Mouse (Mus musculus) hindbrain, embryonic 11.5 days (tissue): Measurements from ENCODE around the gene Ccdc124. TPM values are rescaled to one million over a fixed set of nuclear protein-coding genes. Genes with fewer than 3 reads are reported as not detected.

Experiments used
- ATAC-seq: fragments of 200-750 bp; cut with Nextera tagmentation; 2 replicates; pipeline ENCODE4 v1.8.0; 2017; ENCODE audit warnings: mild to moderate bottlenecking, moderate TSS enrichment, moderate library complexity; ENCODE audit not compliant: low FRiP score
- DNase-seq: peaks from one replicate; pipeline ENCODE4 v3.0.0-alpha.2; 2015; ENCODE audit warnings: low spot score
- H3K27ac ChIP-seq: fragments of 300-500 bp; sonication (generic); 2 replicates; pipeline ENCODE4 v1.5.1; 2014; ENCODE audit warnings: mild to moderate bottlenecking, low read depth, low read length
- H3K27me3 ChIP-seq: fragments of 300-500 bp; sonication (generic); 2 replicates; pipeline ENCODE4 v1.6.1; 2014; ENCODE audit warnings: mild to moderate bottlenecking, low read length, moderate library complexity, mixed read lengths; ENCODE audit not compliant: control insufficient read depth, insufficient read depth
- H3K36me3 ChIP-seq: fragments of 300-500 bp; sonication (generic); 2 replicates; pipeline ENCODE4 v1.6.1; 2014; ENCODE audit warnings: mild to moderate bottlenecking, low read length, moderate library complexity, mixed read lengths; ENCODE audit not compliant: control insufficient read depth, insufficient read depth
- H3K4me1 ChIP-seq: fragments of 300-500 bp; sonication (generic); replicated peaks from 2 replicates; pipeline ENCODE4 v1.6.1; 2014; ENCODE audit warnings: low read length, mixed read lengths; ENCODE audit not compliant: control insufficient read depth, insufficient read depth
- H3K4me2 ChIP-seq: fragments of 300-500 bp; sonication (generic); replicated peaks from 2 replicates; pipeline ENCODE4 v1.6.1; 2014; ENCODE audit warnings: mild to moderate bottlenecking, low read depth, low read length
- H3K4me3 ChIP-seq: fragments of 300-500 bp; sonication (generic); 2 replicates; pipeline ENCODE4 v1.5.1; 2014; ENCODE audit warnings: low read depth, low read length
- H3K9ac ChIP-seq: fragments of 300-500 bp; sonication (generic); 2 replicates; pipeline ENCODE4 v1.6.1; 2014; ENCODE audit warnings: low read depth, low read length
- H3K9me3 ChIP-seq: fragments of 300-500 bp; sonication (generic); 2 replicates; pipeline ENCODE4 v1.6.1; 2016; ENCODE audit warnings: low read length; ENCODE audit not compliant: control insufficient read depth
- WGBS: fragments of 180-500 bp; shearing (Covaris S2); extraction: QIAGEN DNeasy Blood & Tissue Kit; methylation state at CpG from one replicate; pipeline ENCODE4 v1.1.7; 2014; 5-methylcytosine and 5-hydroxymethylcytosine counted together
- polyA plus RNA-seq: library from polyadenylated mRNA; unstranded; fragments of >200 nt; fragmentation: Nextera tagmentation; extraction: Ambion mirVana; gene quantifications from 2 replicates; pipeline ENCODE4 v1.2.1, GENCODE M21; 2014

The Ccdc124 gene
- polyA plus RNA-seq, 1 experiment from 2014 or later, result 173 TPM

GRCm38 (mm10) chr8:70905463-70905830 is 31.7 kb upstream of the Ccdc124 start:
- H3K27me3 ChIP-seq, result no peaks in the 10 kb centered on the region
- peak overlapping the region; percentile 72 for H3K9ac ChIP-seq
- DNase-seq (no peak), ATAC-seq (peak; percentile 68)
- peak overlapping the region; percentile 92 for H3K4me2 ChIP-seq
- H3K27ac ChIP-seq, result 0 out of 2 replicates have a peak overlapping the region, but pooled peaks have one; percentile 89
- 17% methylated on average over 8 of the region's 8 CpGs for WGBS
- H3K36me3 ChIP-seq, result no peaks in the 10 kb centered on the region
- no peaks in the 10 kb centered on the region for H3K9me3 ChIP-seq
- H3K4me1 ChIP-seq, result peaks cover 3% of the 10 kb centered on the region
- peak overlapping the region; percentile 66 for H3K4me3 ChIP-seq

DNA sequence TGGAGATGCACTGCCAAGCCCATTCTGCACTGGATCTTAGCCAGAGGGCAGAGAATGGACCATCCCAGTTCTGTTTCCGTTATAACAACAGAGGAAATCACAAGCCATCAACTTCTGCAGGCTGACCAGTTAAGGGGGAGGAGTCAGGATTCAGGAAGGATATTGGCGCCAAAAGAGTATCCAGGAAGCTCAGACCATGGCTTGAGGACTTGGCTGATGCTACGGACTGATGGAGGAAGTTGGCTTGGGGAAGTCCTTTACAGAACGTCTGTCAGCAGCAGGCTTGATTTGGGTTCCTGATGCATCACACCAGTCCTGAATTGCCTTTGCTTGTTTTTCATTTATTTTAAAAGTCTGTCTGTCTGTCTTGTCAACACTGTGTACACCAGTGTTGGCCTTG is 30.8 kb upstream of the Ccdc124 start:
- ATAC-seq (no peak), DNase-seq (no peak)
- 71% methylated on average over 4 of the region's 4 CpGs for WGBS
- Histone ChIP-seq H3K36me3 (no peaks in the 10 kb centered on the region), H3K27ac (no peak overlapping the region), H3K4me2 (no peak overlapping the region), H3K27me3 (no peaks in the 10 kb centered on the region), H3K9me3 (no peaks in the 10 kb centered on the region), H3K9ac (no peak overlapping the region), H3K4me3 (no peak overlapping the region), H3K4me1 (peaks cover 3% of the 10 kb centered on the region)

DNA sequence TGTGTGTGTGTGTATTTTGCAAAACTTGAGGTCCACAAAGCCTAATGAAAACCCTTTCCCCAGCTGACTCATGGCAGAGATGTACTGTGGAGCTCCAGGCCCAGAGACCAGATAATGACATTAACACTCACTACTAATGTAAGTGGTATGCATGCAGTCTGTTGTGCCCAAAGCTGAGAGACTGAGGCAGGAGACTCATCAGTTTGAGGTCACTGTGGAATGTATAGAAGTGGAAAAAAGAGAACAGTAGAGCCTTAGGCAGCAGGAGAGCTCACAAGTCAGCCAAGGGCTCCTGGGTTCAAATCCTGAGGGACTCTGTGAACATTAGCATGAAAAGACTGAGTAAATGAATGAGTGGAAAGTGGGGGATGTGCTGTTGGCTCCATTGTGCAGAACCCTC is 29.8 kb upstream of the Ccdc124 start:
- Histone ChIP-seq H3K4me2 (no peak overlapping the region), H3K9me3 (no peaks in the 10 kb centered on the region), H3K27me3 (no peaks in the 10 kb centered on the region), H3K36me3 (no peaks in the 10 kb centered on the region), H3K9ac (no peak overlapping the region), H3K4me3 (no peak overlapping the region), H3K4me1 (peaks cover 3% of the 10 kb centered on the region), H3K27ac (no peak overlapping the region)
- ATAC-seq (no peak), DNase-seq (no peak)

GRCm38 (mm10) chr8:70903112-70903511 is 29.4 kb upstream of the Ccdc124 start:
- Histone ChIP-seq H3K27me3 (no peaks in the 10 kb centered on the region), H3K9ac (no peak overlapping the region), H3K4me3 (no peak overlapping the region), H3K4me2 (no peak overlapping the region), H3K36me3 (no peaks in the 10 kb centered on the region), H3K9me3 (no peaks in the 10 kb centered on the region), H3K27ac (no peak overlapping the region), H3K4me1 (peaks cover 6% of the 10 kb centered on the region)
- WGBS, result 44% methylated on average over 4 of the region's 4 CpGs
- DNase-seq, result no peak
- no peak for ATAC-seq

GRCm38 (mm10) chr8:70902211-70902610 is 28.5 kb upstream of the Ccdc124 start:
- WGBS, result 40% methylated on average over 5 of the region's 5 CpGs
- no peak for DNase-seq
- Histone ChIP-seq H3K4me1 (peaks cover 6% of the 10 kb centered on the region), H3K4me2 (no peak overlapping the region), H3K4me3 (no peak overlapping the region), H3K9ac (no peak overlapping the region), H3K27me3 (no peaks in the 10 kb centered on the region), H3K27ac (no peak overlapping the region), H3K9me3 (no peaks in the 10 kb centered on the region), H3K36me3 (no peaks in the 10 kb centered on the region)
- no peak for ATAC-seq

DNA sequence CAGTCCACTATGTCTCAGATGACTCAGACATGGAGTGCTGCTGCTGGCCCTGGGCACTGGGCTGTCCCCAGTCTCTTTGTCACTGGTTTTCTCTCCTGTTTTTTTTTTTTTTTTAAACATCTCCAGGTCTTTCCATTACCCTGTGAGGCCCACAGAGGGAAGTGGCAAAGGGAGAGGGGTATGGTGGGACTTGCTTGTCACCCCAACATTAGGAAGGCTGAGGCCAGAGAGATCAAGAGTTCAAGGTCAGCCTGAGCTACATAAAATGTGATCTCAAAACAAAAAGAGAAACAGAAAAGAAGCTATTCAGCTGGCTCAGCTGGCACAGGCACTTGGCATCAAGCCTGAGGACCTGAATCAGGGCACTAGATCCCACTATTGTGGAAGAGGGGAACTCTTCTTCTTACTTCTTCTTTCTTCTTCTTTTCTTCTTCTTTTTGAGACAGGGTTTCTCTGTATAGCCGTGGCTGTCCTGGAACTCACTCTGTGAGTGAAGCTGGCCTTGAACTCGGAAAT is 27.2 kb upstream of the Ccdc124 start:
- H3K9me3 ChIP-seq, result no peaks in the 10 kb centered on the region
- H3K4me1 ChIP-seq, result peaks cover 6% of the 10 kb centered on the region; the same call in 1 of the 2 replicates
- no peak overlapping the region for H3K9ac ChIP-seq
- no peak for DNase-seq
- ATAC-seq, result no peak
- no peaks in the 10 kb centered on the region for H3K27me3 ChIP-seq
- WGBS, result 82% methylated on average over 2 of the region's 2 CpGs
- H3K4me3 ChIP-seq, result no peak overlapping the region
- H3K27ac ChIP-seq, result no peak overlapping the region
- no peak overlapping the region for H3K4me2 ChIP-seq
- H3K36me3 ChIP-seq, result no peaks in the 10 kb centered on the region

DNA sequence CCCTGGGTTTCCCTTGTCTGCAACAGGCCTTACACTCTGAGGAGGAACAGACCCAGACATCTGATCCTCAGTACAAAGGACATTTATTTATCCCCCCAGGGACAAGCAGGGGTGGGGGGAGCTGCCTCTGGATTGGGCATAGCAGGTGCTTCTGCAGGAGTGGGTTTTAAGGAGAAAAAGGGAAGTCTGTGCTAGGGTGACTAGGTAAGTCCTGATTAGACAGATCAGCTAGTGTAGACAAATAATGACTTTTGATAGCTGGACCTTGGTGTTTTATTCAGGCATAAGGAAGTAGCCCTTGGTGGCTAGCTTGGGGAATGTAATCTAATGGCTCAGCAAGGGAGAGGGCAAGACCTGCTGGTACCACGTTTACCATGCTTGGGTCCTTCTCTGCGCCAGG is 25.5 kb upstream of the Ccdc124 start:
- DNase-seq (no peak), ATAC-seq (no peak)
- Histone ChIP-seq H3K9ac (no peak overlapping the region), H3K4me2 (no peak overlapping the region), H3K27ac (no peak overlapping the region), H3K27me3 (no peaks in the 10 kb centered on the region), H3K9me3 (no peaks in the 10 kb centered on the region), H3K36me3 (no peaks in the 10 kb centered on the region; the same call in 1 of the 2 replicates), H3K4me3 (no peak overlapping the region), H3K4me1 (peaks cover 6% of the 10 kb centered on the region; the same call in 1 of the 2 replicates)
- WGBS, result 83% methylated on average over 2 of the region's 2 CpGs

- no peak overlapping the region for H3K4me3 ChIP-seq
- no peaks in the 10 kb centered on the region for H3K9me3 ChIP-seq
- H3K36me3 ChIP-seq, result no peaks in the 10 kb centered on the region; the same call in 1 of the 2 replicates
- DNase-seq, result no peak
- H3K9ac ChIP-seq, result peak overlapping the region; percentile 75
- no peak for ATAC-seq
- 0 out of 2 replicates have a peak, but pooled peaks cover 2% of the 10 kb centered on the region for H3K27me3 ChIP-seq
- 48% methylated on average over 2 of the region's 2 CpGs for WGBS
- no peak overlapping the region for H3K27ac ChIP-seq
- no peak overlapping the region for H3K4me2 ChIP-seq
- H3K4me1 ChIP-seq, result peaks cover 6% of the 10 kb centered on the region; the same call in 1 of the 2 replicates
These were observed 25.0 kb upstream of the Ccdc124 start for GRCm38 (mm10) chr8:70898661-70899198.

- peak overlapping the region; percentile 75 for H3K9ac ChIP-seq
- peak; percentile 61 for ATAC-seq
- H3K4me3 ChIP-seq, result peak overlapping the region; percentile 66
- H3K4me2 ChIP-seq, result peak overlapping the region; percentile 67
- DNase-seq, result peak; percentile 94
- WGBS, result 0% methylated on average over 20 of the region's 20 CpGs
- peaks cover 6% of the 10 kb centered on the region; the same call in 1 of the 2 replicates for H3K4me1 ChIP-seq
- no peaks in the 10 kb centered on the region for H3K9me3 ChIP-seq
- peak overlapping the region; percentile 59 for H3K27ac ChIP-seq
- H3K27me3 ChIP-seq, result peaks cover 11% of the 10 kb centered on the region
- no peaks in the 10 kb centered on the region; the same call in 1 of the 2 replicates for H3K36me3 ChIP-seq
These were observed 24.1 kb upstream of the Ccdc124 start for GRCm38 (mm10) chr8:70897681-70898413.
